Mouse (Mus musculus): ENCODE results near the gene Nova2. TPM values are rescaled to one million over a fixed set of nuclear protein-coding genes. Genes with fewer than 3 reads are reported as not detected.

Gene Nova2
- polyA plus RNA-seq, 1 experiment from 2014 or later, result 0.29 TPM

GRCm38 (mm10) chr7:18991660-18992293 lies 66.1 kb downstream of the Nova2 start:
- H3K4me2 ChIP-seq (ENCODE audit: low read depth, severe bottlenecking), result peak overlapping the region; percentile 68
- no peak overlapping the region for H3K27ac ChIP-seq (replicated peaks; ENCODE audit: low read depth, low read length)
- DNase-seq (ENCODE audit: low spot score) (peak; percentile 54), ATAC-seq (ENCODE audit: insufficient number of reproducible peaks, low FRiP score, low TSS enrichment, low read depth) (peak; percentile 7; the same call in 1 of the 2 replicates)
- H3K36me3 ChIP-seq (ENCODE audit: control insufficient read depth, insufficient read depth, low read length), result no peaks in the 10 kb centered on the region
- under 1% methylated on average over 59 of the region's 59 CpGs for WGBS
- peak overlapping the region; percentile 41 for H3K4me3 ChIP-seq (ENCODE audit: low read depth, low read length)
- peaks cover 25% of the 10 kb centered on the region for H3K27me3 ChIP-seq (ENCODE audit: control insufficient read depth, insufficient read depth, low read length)
- no peaks in the 10 kb centered on the region for H3K9me3 ChIP-seq (ENCODE audit: control insufficient read depth, low read length)
- H3K9ac ChIP-seq (ENCODE audit: low read length), result peak overlapping the region; percentile 53
- H3K4me1 ChIP-seq (ENCODE audit: control insufficient read depth, insufficient read depth, low read length), result peaks cover 7% of the 10 kb centered on the region; the same call in 1 of the 2 replicates

DNA sequence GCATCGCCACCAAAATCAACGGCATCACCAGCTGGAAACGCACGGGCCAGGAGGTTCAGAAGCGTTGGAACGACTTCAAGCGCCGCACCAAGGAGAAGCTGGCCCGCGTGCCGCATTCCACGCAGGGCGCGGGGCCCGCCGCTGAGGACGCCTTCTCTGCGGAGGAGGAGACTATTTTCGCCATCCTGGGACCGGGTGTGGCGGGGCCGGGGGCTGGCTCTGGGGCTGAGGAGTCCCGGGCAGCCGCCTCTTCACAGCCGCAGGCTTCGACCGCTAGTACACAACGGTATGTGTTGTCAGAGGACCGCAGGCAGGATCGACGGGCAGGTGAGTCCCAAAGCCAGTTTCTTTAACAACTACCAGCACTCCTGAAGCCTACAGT lies 66.6 kb downstream of the Nova2 start:
- peaks cover 25% of the 10 kb centered on the region for H3K27me3 ChIP-seq (ENCODE audit: control insufficient read depth, insufficient read depth, low read length)

GRCm38 (mm10) chr7:18993036-18993435 lies 67.3 kb downstream of the Nova2 start:
- Histone ChIP-seq H3K36me3 (ENCODE audit: control insufficient read depth, insufficient read depth, low read length) (peaks cover 3% of the 10 kb centered on the region; the same call in 1 of the 2 replicates), H3K27ac (replicated peaks; ENCODE audit: low read depth, low read length) (no peak overlapping the region), H3K4me2 (ENCODE audit: low read depth, severe bottlenecking) (peak overlapping the region; percentile 68; the same call in 1 of the 2 replicates), H3K9me3 (ENCODE audit: control insufficient read depth, low read length) (no peaks in the 10 kb centered on the region), H3K27me3 (ENCODE audit: control insufficient read depth, insufficient read depth, low read length) (peaks cover 25% of the 10 kb centered on the region), H3K9ac (ENCODE audit: low read length) (no peak overlapping the region), H3K4me3 (ENCODE audit: low read depth, low read length) (no peak overlapping the region), H3K4me1 (ENCODE audit: control insufficient read depth, insufficient read depth, low read length) (peaks cover 7% of the 10 kb centered on the region; the same call in 1 of the 2 replicates)
- WGBS, result 84% methylated on average over 5 of the region's 5 CpGs
- ATAC-seq (ENCODE audit: insufficient number of reproducible peaks, low FRiP score, low TSS enrichment, low read depth), result no peak
- DNase-seq (ENCODE audit: low spot score), result no peak

More for the DNA sequence above, 66.6 kb downstream of the Nova2 start:
- Histone ChIP-seq H3K4me3 (ENCODE audit: low read depth, low read length) (peak overlapping the region; percentile 41), H3K4me1 (ENCODE audit: control insufficient read depth, insufficient read depth, low read length) (peaks cover 7% of the 10 kb centered on the region; the same call in 1 of the 2 replicates), H3K36me3 (ENCODE audit: control insufficient read depth, insufficient read depth, low read length) (no peaks in the 10 kb centered on the region), H3K9ac (ENCODE audit: low read length) (peak overlapping the region; percentile 53), H3K9me3 (ENCODE audit: control insufficient read depth, low read length) (no peaks in the 10 kb centered on the region), H3K27ac (replicated peaks; ENCODE audit: low read depth, low read length) (no peak overlapping the region), H3K4me2 (ENCODE audit: low read depth, severe bottlenecking) (peak overlapping the region; percentile 68)
- ATAC-seq (ENCODE audit: insufficient number of reproducible peaks, low FRiP score, low TSS enrichment, low read depth) (no peak), DNase-seq (ENCODE audit: low spot score) (peak; percentile 47)
- 4% methylated on average over 31 of the region's 31 CpGs for WGBS

- no peak overlapping the region for H3K4me3 ChIP-seq (ENCODE audit: low read depth, low read length)
- H3K9me3 ChIP-seq (ENCODE audit: control insufficient read depth, low read length), result no peaks in the 10 kb centered on the region
- no peak overlapping the region; the same call in 1 of the 2 replicates for H3K9ac ChIP-seq (ENCODE audit: low read length)
- peaks cover 3% of the 10 kb centered on the region; the same call in 1 of the 2 replicates for H3K36me3 ChIP-seq (ENCODE audit: control insufficient read depth, insufficient read depth, low read length)
- 56% methylated on average over 9 of the region's 9 CpGs for WGBS
- ATAC-seq (ENCODE audit: insufficient number of reproducible peaks, low FRiP score, low TSS enrichment, low read depth) (no peak), DNase-seq (ENCODE audit: low spot score) (no peak)
- H3K4me1 ChIP-seq (ENCODE audit: control insufficient read depth, insufficient read depth, low read length), result 0 out of 2 replicates have a peak, but pooled peaks cover 3% of the 10 kb centered on the region
- H3K27me3 ChIP-seq (ENCODE audit: control insufficient read depth, insufficient read depth, low read length), result peaks cover under 1% of the 10 kb centered on the region; the same call in 1 of the 2 replicates
- H3K4me2 ChIP-seq (ENCODE audit: low read depth, severe bottlenecking), result no peak overlapping the region
- no peak overlapping the region for H3K27ac ChIP-seq (replicated peaks; ENCODE audit: low read depth, low read length)
These were observed 73.1 kb downstream of the Nova2 start for GRCm38 (mm10) chr7:18998835-18999234.

DNA sequence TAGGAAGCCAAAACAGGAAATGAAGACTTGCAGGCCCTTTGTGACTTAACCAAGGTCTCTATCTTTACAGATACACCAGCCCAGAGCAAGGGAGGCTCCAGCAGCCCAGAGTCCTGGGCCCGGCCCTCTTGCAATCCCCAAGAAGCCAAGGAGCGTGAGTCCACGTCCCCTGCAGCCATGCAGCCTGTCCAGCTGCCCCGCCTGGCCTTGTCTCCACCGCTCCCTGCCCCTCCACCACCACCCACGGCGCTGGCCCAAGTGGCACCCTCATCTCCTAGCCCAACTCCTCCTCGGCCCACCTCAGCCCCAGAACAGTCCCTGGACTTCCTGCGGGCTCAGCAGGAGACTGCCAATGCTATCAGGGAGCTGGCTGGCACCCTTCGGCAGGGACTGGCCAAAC lies 74.7 kb downstream of the Nova2 start:
- H3K4me3 ChIP-seq (ENCODE audit: low read depth, low read length), result peak overlapping the region; percentile 20
- WGBS, result 41% methylated on average over 10 of the region's 10 CpGs
- peaks cover 12% of the 10 kb centered on the region for H3K4me1 ChIP-seq (ENCODE audit: control insufficient read depth, insufficient read depth, low read length)
- ATAC-seq (ENCODE audit: insufficient number of reproducible peaks, low FRiP score, low TSS enrichment, low read depth), result no peak
- no peaks in the 10 kb centered on the region for H3K27me3 ChIP-seq (ENCODE audit: control insufficient read depth, insufficient read depth, low read length)
- H3K36me3 ChIP-seq (ENCODE audit: control insufficient read depth, insufficient read depth, low read length), result peaks cover 9% of the 10 kb centered on the region
- peak overlapping the region; percentile 43; the same call in 1 of the 2 replicates for H3K9ac ChIP-seq (ENCODE audit: low read length)
- DNase-seq (ENCODE audit: low spot score), result no peak
- H3K27ac ChIP-seq (replicated peaks; ENCODE audit: low read depth, low read length), result no peak overlapping the region
- peak overlapping the region; percentile 39 for H3K4me2 ChIP-seq (ENCODE audit: low read depth, severe bottlenecking)
- H3K9me3 ChIP-seq (ENCODE audit: control insufficient read depth, low read length), result no peaks in the 10 kb centered on the region

- Histone ChIP-seq H3K9me3 (ENCODE audit: control insufficient read depth, low read length) (no peaks in the 10 kb centered on the region), H3K9ac (ENCODE audit: low read length) (peak overlapping the region; percentile 43; the same call in 1 of the 2 replicates), H3K4me3 (ENCODE audit: low read depth, low read length) (peak overlapping the region; percentile 20), H3K27ac (replicated peaks; ENCODE audit: low read depth, low read length) (no peak overlapping the region), H3K4me2 (ENCODE audit: low read depth, severe bottlenecking) (peak overlapping the region; percentile 39), H3K27me3 (ENCODE audit: control insufficient read depth, insufficient read depth, low read length) (no peaks in the 10 kb centered on the region), H3K4me1 (ENCODE audit: control insufficient read depth, insufficient read depth, low read length) (peaks cover 20% of the 10 kb centered on the region), H3K36me3 (ENCODE audit: control insufficient read depth, insufficient read depth, low read length) (peaks cover 15% of the 10 kb centered on the region)
- ATAC-seq (ENCODE audit: insufficient number of reproducible peaks, low FRiP score, low TSS enrichment, low read depth) (no peak), DNase-seq (ENCODE audit: low spot score) (peak; percentile 53)
- 35% methylated on average over 17 of the region's 18 CpGs for WGBS
These were observed 75.5 kb downstream of the Nova2 start for GRCm38 (mm10) chr7:19001066-19001806.

DNA sequence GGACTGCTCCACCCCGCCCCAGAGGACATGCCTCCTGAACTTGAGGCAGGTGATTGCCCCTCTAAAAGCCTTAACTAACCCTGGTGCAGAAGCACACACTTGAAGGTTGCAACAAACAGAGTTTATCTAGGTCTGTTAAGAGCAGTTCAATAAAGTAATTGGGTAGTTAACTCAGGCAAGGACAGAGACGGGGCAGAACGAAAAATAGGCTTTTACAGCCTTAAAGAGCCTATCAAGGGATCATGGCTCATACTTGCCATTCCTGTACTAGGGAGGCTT lies 76.1 kb downstream of the Nova2 start:
- H3K4me2 ChIP-seq (ENCODE audit: low read depth, severe bottlenecking), result no peak overlapping the region
- peaks cover 20% of the 10 kb centered on the region for H3K4me1 ChIP-seq (ENCODE audit: control insufficient read depth, insufficient read depth, low read length)

GRCm38 (mm10) chr7:19002115-19002514 lies 76.4 kb downstream of the Nova2 start:
- WGBS, result 38% methylated on average over 4 of the region's 4 CpGs
- Histone ChIP-seq H3K36me3 (ENCODE audit: control insufficient read depth, insufficient read depth, low read length) (peaks cover 15% of the 10 kb centered on the region), H3K4me1 (ENCODE audit: control insufficient read depth, insufficient read depth, low read length) (peaks cover 22% of the 10 kb centered on the region), H3K9ac (ENCODE audit: low read length) (peak overlapping the region; percentile 55; the same call in 1 of the 2 replicates), H3K27me3 (ENCODE audit: control insufficient read depth, insufficient read depth, low read length) (no peaks in the 10 kb centered on the region), H3K27ac (replicated peaks; ENCODE audit: low read depth, low read length) (no peak overlapping the region), H3K4me2 (ENCODE audit: low read depth, severe bottlenecking) (peak overlapping the region; percentile 61), H3K9me3 (ENCODE audit: control insufficient read depth, low read length) (no peaks in the 10 kb centered on the region), H3K4me3 (ENCODE audit: low read depth, low read length) (peak overlapping the region; percentile 30; the same call in 1 of the 2 replicates)
- ATAC-seq (ENCODE audit: insufficient number of reproducible peaks, low FRiP score, low TSS enrichment, low read depth) (no peak), DNase-seq (ENCODE audit: low spot score) (no peak)

More for the DNA sequence above, 76.1 kb downstream of the Nova2 start:
- whole genome bisulfite sequencing, result 48% methylated on average over 3 of the region's 3 CpGs
- ATAC-seq (ENCODE audit: insufficient number of reproducible peaks, low FRiP score, low TSS enrichment, low read depth) (no peak), DNase-seq (ENCODE audit: low spot score) (no peak)
- Histone ChIP-seq H3K9me3 (ENCODE audit: control insufficient read depth, low read length) (no peaks in the 10 kb centered on the region), H3K27me3 (ENCODE audit: control insufficient read depth, insufficient read depth, low read length) (no peaks in the 10 kb centered on the region), H3K27ac (replicated peaks; ENCODE audit: low read depth, low read length) (no peak overlapping the region), H3K4me3 (ENCODE audit: low read depth, low read length) (no peak overlapping the region), H3K9ac (ENCODE audit: low read length) (no peak overlapping the region), H3K36me3 (ENCODE audit: control insufficient read depth, insufficient read depth, low read length) (peaks cover 15% of the 10 kb centered on the region)
